ENCODE assay signal across 31 mouse cellular contexts in the genomic region with DNA sequence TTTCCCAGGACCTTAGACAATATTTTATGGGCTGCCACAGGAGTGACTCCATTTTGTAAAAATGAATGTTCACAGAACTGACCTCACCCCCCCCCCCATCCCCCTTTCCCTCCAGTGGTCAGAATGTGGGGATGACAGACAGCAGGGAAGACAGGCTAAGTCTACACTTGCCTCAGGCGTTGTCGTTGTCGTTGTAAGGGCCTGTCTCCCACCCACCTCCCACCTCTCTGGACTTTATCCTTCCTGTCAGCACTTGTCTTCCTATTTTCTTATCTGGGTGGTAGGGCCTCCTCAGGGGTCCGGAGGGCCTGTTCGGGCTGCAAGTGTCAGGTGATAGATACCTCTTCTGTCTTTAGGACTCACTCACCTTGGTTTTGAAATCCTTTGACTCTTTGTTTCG. TPM values are rescaled to one million over a fixed set of nuclear protein-coding genes. Genes with fewer than 3 reads are reported as not detected.
DNase-seq lines count a peak whose midpoint lies in the region; ATAC-seq lines count a peak whose summit lies in the region.
"Had no signal": no experiment of that assay in that cellular context is flagged by ENCODE, and none has a peak within 500 bp of the region (broad histone marks: within the 10 kb centered on the region; RNA-seq: fewer than 3 reads in every experiment).

No protein-coding gene starts in this region.

- no peaks in the 10 kb centered on the region for H3K27me3 ChIP-seq in heart, embryonic 13.5 days (replicated peaks)
- no peaks in the 10 kb centered on the region for H3K27me3 ChIP-seq in midbrain, embryonic 10.5 days (ENCODE audit: low read depth, poor library complexity, severe bottlenecking)
- H3K27me3 ChIP-seq in midbrain, embryonic 14.5 days (ENCODE audit: control insufficient read depth, insufficient read depth, low read length) = no peaks in the 10 kb centered on the region
- no peaks in the 10 kb centered on the region for H3K27me3 ChIP-seq in embryonic facial prominence, embryonic 14.5 days (replicated peaks; ENCODE audit: control insufficient read depth, insufficient read depth, low read length)
- H3K27me3 ChIP-seq: CH12.LX; embryonic facial prominence, embryonic 15.5 days; lung, embryonic 15.5 days; midbrain, embryonic 15.5 days; neural tube, embryonic 12.5 days; Patski had no signal

- peaks cover 65% of the 10 kb centered on the region for H3K4me1 ChIP-seq in heart, embryonic 13.5 days
- H3K4me1 ChIP-seq in midbrain, embryonic 10.5 days = peaks cover 58% of the 10 kb centered on the region
- H3K4me1 ChIP-seq in midbrain, embryonic 14.5 days (ENCODE audit: control insufficient read depth, insufficient read depth, low read length) = peaks cover 19% of the 10 kb centered on the region
- H3K4me1 ChIP-seq in embryonic facial prominence, embryonic 14.5 days (ENCODE audit: control insufficient read depth, insufficient read depth, low read length) = peaks cover 45% of the 10 kb centered on the region

- intact Hi-C loops in heart, postnatal 36 days (cut with DNase I) = no loop called here

- 14% methylated on average over 6 of the region's 6 CpGs for WGBS in heart, embryonic 13.5 days
- WGBS in midbrain, embryonic 10.5 days = 74% methylated on average over 6 of the region's 6 CpGs
- 82% methylated on average over 6 of the region's 6 CpGs for WGBS in midbrain, embryonic 14.5 days
- WGBS in embryonic facial prominence, embryonic 14.5 days = 66% methylated on average over 6 of the region's 6 CpGs

- no peak for ATAC-seq in heart, embryonic 13.5 days (ENCODE audit: extremely low read depth, insufficient number of reproducible peaks, low FRiP score, low TSS enrichment)
- no peak for ATAC-seq in midbrain, embryonic 14.5 days (ENCODE audit: low FRiP score, low TSS enrichment)
- ATAC-seq in embryonic facial prominence, embryonic 14.5 days (ENCODE audit: low read depth) = no peak
- ATAC-seq: forebrain, embryonic 16.5 days; intestine, postnatal 0 days; midbrain, embryonic 15.5 days; Patski had no signal

- no peaks in the 10 kb centered on the region for H3K9me3 ChIP-seq in heart, embryonic 13.5 days
- no peaks in the 10 kb centered on the region for H3K9me3 ChIP-seq in midbrain, embryonic 10.5 days (replicated peaks)
- H3K9me3 ChIP-seq in midbrain, embryonic 14.5 days (ENCODE audit: control insufficient read depth, low read length) = no peaks in the 10 kb centered on the region
- no peaks in the 10 kb centered on the region for H3K9me3 ChIP-seq in embryonic facial prominence, embryonic 14.5 days (ENCODE audit: control insufficient read depth, low read length)
- H3K9me3 ChIP-seq: embryonic facial prominence, embryonic 15.5 days; G1E; liver, embryonic 15.5 days; lung, embryonic 15.5 days; midbrain, embryonic 15.5 days; neural tube, embryonic 12.5 days had no signal

- H3K36me3 ChIP-seq in heart, embryonic 13.5 days = no peaks in the 10 kb centered on the region
- H3K36me3 ChIP-seq in midbrain, embryonic 10.5 days = no peaks in the 10 kb centered on the region
- H3K36me3 ChIP-seq in midbrain, embryonic 14.5 days (ENCODE audit: control insufficient read depth, insufficient read depth, low read length) = no peaks in the 10 kb centered on the region
- no peaks in the 10 kb centered on the region for H3K36me3 ChIP-seq in embryonic facial prominence, embryonic 14.5 days (ENCODE audit: control insufficient read depth, insufficient read depth, low read length)
- H3K36me3 ChIP-seq: embryonic facial prominence, embryonic 15.5 days; G1E; liver, embryonic 15.5 days; lung, embryonic 15.5 days; midbrain, embryonic 15.5 days; neural tube, embryonic 12.5 days had no signal

- 0 out of 2 replicates have a peak overlapping the region, but pooled peaks have one; percentile 25 for H3K9ac ChIP-seq in heart, embryonic 13.5 days
- H3K9ac ChIP-seq in midbrain, embryonic 14.5 days (replicated peaks; ENCODE audit: low read length) = no peak overlapping the region
- no peak overlapping the region for H3K9ac ChIP-seq in embryonic facial prominence, embryonic 14.5 days (ENCODE audit: low read depth, low read length)
- H3K9ac ChIP-seq: embryonic facial prominence, embryonic 15.5 days; liver, embryonic 15.5 days; lung, embryonic 15.5 days; midbrain, embryonic 15.5 days; neural tube, embryonic 12.5 days had no signal

- no peak overlapping the region for H3K4me3 ChIP-seq in heart, embryonic 13.5 days
- H3K4me3 ChIP-seq in midbrain, embryonic 10.5 days = no peak overlapping the region
- no peak overlapping the region for H3K4me3 ChIP-seq in midbrain, embryonic 14.5 days (replicated peaks; ENCODE audit: low read depth, low read length)
- no peak overlapping the region for H3K4me3 ChIP-seq in embryonic facial prominence, embryonic 14.5 days (ENCODE audit: low read depth, low read length)
- H3K4me3 ChIP-seq: embryonic facial prominence, embryonic 15.5 days; liver, embryonic 15.5 days; lung, embryonic 15.5 days; megakaryocyte, embryonic 14.5 days; midbrain, embryonic 15.5 days; neural tube, embryonic 12.5 days had no signal

- DNase-seq in heart, postnatal 36 days = no peak
- no peak for DNase-seq in midbrain, embryonic 10.5 days (ENCODE audit: low spot score)
- DNase-seq in midbrain, embryonic 14.5 days = no peak
- no peak for DNase-seq in embryonic facial prominence, embryonic 14.5 days (ENCODE audit: low spot score)
- peak; percentile 20 for DNase-seq in yolk sac, embryonic 10.5 days (ENCODE audit: low spot score)
- no peak for DNase-seq in testis, postnatal 14 days (ENCODE audit: low spot score)
- DNase-seq: adrenal gland, adult 2 months; B cell, adult 2 months; cerebellum, adult 11 months; cerebellum, adult 9-11 months; gastrocnemius, postnatal 14 days; heart, adult 11 months; liver; lung, postnatal 36 days; right cerebral cortex, postnatal 14 days; thymus, adult 2 months; thymus, postnatal 4 days had no signal

- H3K4me2 ChIP-seq in heart, embryonic 13.5 days = no peak overlapping the region
- H3K4me2 ChIP-seq in midbrain, embryonic 14.5 days (ENCODE audit: low read length) = no peak overlapping the region
- no peak overlapping the region for H3K4me2 ChIP-seq in embryonic facial prominence, embryonic 14.5 days (ENCODE audit: low read depth, low read length)
- H3K4me2 ChIP-seq: embryonic facial prominence, embryonic 15.5 days; liver, embryonic 15.5 days; lung, embryonic 15.5 days; midbrain, embryonic 15.5 days; neural tube, embryonic 12.5 days had no signal

- peak overlapping the region; percentile 78 for H3K27ac ChIP-seq in heart, embryonic 13.5 days (replicated peaks)
- peak overlapping the region; percentile 58; the same call in 1 of the 2 replicates for H3K27ac ChIP-seq in midbrain, embryonic 10.5 days (replicated peaks)
- H3K27ac ChIP-seq in midbrain, embryonic 14.5 days (replicated peaks; ENCODE audit: low read depth, low read length) = no peak overlapping the region
- H3K27ac ChIP-seq in embryonic facial prominence, embryonic 14.5 days (replicated peaks; ENCODE audit: low read depth, low read length) = peak overlapping the region; percentile 76; the same call in 1 of the 2 replicates
- H3K27ac ChIP-seq: liver, embryonic 15.5 days; lung, embryonic 15.5 days; midbrain, embryonic 15.5 days had no signal

RNA-seq across cellular contexts. Expression of gene Cpa2, which starts 0.9 kb away (rescaled TPM):
- 4.6 and 6.9 TPM in 2 replicates for polyA plus RNA-seq in heart, embryonic 13.5 days (2015; fragmentation: Nextera tagmentation; extraction: Ambion mirVana)
- total RNA-seq in heart, postnatal 36 days (2021) = not detected
- 22.0 and 22.8 TPM in 2 replicates for polyA plus RNA-seq in midbrain, embryonic 10.5 days (2016; fragmentation: Nextera tagmentation; extraction: Ambion mirVana)
- 8.5 and 8.7 TPM in 2 replicates for polyA plus RNA-seq in midbrain, embryonic 14.5 days (2014; fragmentation: Nextera tagmentation; extraction: Ambion mirVana)
- polyA plus RNA-seq in embryonic facial prominence, embryonic 14.5 days (2014; fragmentation: Nextera tagmentation; extraction: Ambion mirVana) = 3.3 and 4.5 TPM in 2 replicates
- total RNA-seq: CH12.LX, G1E had no signal
- polyA plus RNA-seq: adrenal gland, adult 2 months; G1E; Patski; thymus, adult 2 months had no signal

RNA-seq across cellular contexts. Expression of gene Cpa4, which starts 25.9 kb away (rescaled TPM):
- polyA plus RNA-seq in heart, embryonic 13.5 days (2015; fragmentation: Nextera tagmentation; extraction: Ambion mirVana) = 2.5 and 3.3 TPM in 2 replicates
- not detected for total RNA-seq in heart, postnatal 36 days (2021)
- 1.3 and 2.3 TPM in 2 replicates for polyA plus RNA-seq in midbrain, embryonic 10.5 days (2016; fragmentation: Nextera tagmentation; extraction: Ambion mirVana)
- polyA plus RNA-seq in midbrain, embryonic 14.5 days (2014; fragmentation: Nextera tagmentation; extraction: Ambion mirVana) = 0.98 and 1.2 TPM in 2 replicates
- polyA plus RNA-seq in embryonic facial prominence, embryonic 14.5 days (2014; fragmentation: Nextera tagmentation; extraction: Ambion mirVana) = 3.0 and 3.4 TPM in 2 replicates
- total RNA-seq: CH12.LX; hematopoietic stem cell, adult 5-6 weeks; layer of hippocampus, postnatal 25 days had no signal
- polyA plus RNA-seq: G1E, Patski had no signal

RNA-seq across cellular contexts. Expression of gene Ssmem1, which starts 32.6 kb away (rescaled TPM):
- polyA plus RNA-seq in heart, embryonic 13.5 days (2015; fragmentation: Nextera tagmentation; extraction: Ambion mirVana) = not detected in 2 replicates
- under 1 TPM; 0.22 to 0.31 TPM for total RNA-seq in heart, postnatal 36 days (2021)
- 0.22 and 0.36 TPM in 2 replicates for polyA plus RNA-seq in midbrain, embryonic 10.5 days (2016; fragmentation: Nextera tagmentation; extraction: Ambion mirVana)
- polyA plus RNA-seq in midbrain, embryonic 14.5 days (2014; fragmentation: Nextera tagmentation; extraction: Ambion mirVana) = 0.38 TPM in 1 of 2 replicates, not detected in the other
- polyA plus RNA-seq in embryonic facial prominence, embryonic 14.5 days (2014; fragmentation: Nextera tagmentation; extraction: Ambion mirVana) = 0.51 TPM in 1 of 2 replicates, not detected in the other
- total RNA-seq: hematopoietic stem cell, adult 5-6 weeks had no signal
- polyA plus RNA-seq: adrenal gland, adult 2 months; forebrain, embryonic 16.5 days; G1E; intestine, postnatal 0 days; thymus, adult 2 months had no signal

RNA-seq across cellular contexts. Expression of gene Tmem209, which starts 32.7 kb away (rescaled TPM):
- 24.2 and 25.6 TPM in 2 replicates for polyA plus RNA-seq in heart, embryonic 13.5 days (2015; fragmentation: Nextera tagmentation; extraction: Ambion mirVana)
- 1 to 10 TPM; 8.3 to 8.4 TPM for total RNA-seq in heart, postnatal 36 days (2021)
- polyA plus RNA-seq in midbrain, embryonic 10.5 days (2016; fragmentation: Nextera tagmentation; extraction: Ambion mirVana) = 47.8 and 52.7 TPM in 2 replicates
- 24.8 and 38.2 TPM in 2 replicates for polyA plus RNA-seq in midbrain, embryonic 14.5 days (2014; fragmentation: Nextera tagmentation; extraction: Ambion mirVana)
- polyA plus RNA-seq in embryonic facial prominence, embryonic 14.5 days (2014; fragmentation: Nextera tagmentation; extraction: Ambion mirVana) = 31.0 and 36.9 TPM in 2 replicates
